Mouse (Mus musculus): ENCODE results near the gene Ranbp10.

- TF ChIP-seq CTCF (IDR thresholded peaks at IDR 0.05; ENCODE audit: extremely low read depth, insufficient read depth, low read length) (no peak), POLR2A (IDR thresholded peaks at IDR 0.05; ENCODE audit: extremely low read depth, insufficient read depth, low read length) (no peak)
These were observed 104.3 kb downstream of the Ranbp10 start for GRCm38 (mm10) chr8:105722861-105723260.
